Mouse (Mus musculus) G1E (cell line): ENCODE data around the gene Grid2ip.

Source experiments
- CTCF ChIP-seq: IDR thresholded peaks from 2 replicates; pipeline ENCODE4 v1.5.1; 2012; ENCODE audit warnings: low read depth, low read length, inconsistent platforms, mixed read lengths
- POLR2AphosphoS5 ChIP-seq: IDR thresholded peaks from 2 replicates; pipeline ENCODE4 v1.6.1; 2012; ENCODE audit warnings: low read depth, low read length, inconsistent platforms; ENCODE audit not compliant: insufficient replicate concordance

DNA sequence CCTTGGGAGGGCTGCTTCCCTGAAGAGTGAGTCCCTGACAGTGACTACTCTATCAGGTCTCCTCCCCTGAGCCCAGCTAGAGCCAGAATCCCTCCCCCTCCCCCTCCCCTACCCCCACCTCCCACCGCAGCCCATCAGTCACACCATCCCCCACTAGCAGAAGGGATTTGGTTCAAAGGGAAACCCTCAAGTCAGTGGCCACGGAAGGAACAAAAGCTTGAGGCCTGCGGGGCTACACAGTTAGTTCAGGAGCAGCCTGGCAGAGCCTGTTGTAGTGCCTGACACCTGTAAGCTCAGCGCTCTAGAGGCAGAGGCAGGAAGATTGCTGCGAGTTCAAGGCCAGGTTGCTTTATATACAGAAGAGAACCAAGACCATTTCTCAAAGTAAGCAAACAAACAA lies 1.1 kb upstream of the Grid2ip start:
- TF ChIP-seq POLR2AphosphoS5: no peak
- TF ChIP-seq CTCF: no peak
